Mouse (Mus musculus) G1E (cell line): ENCODE results near the gene Slc26a6.

Source experiments
- CTCF ChIP-seq: IDR thresholded peaks from 2 replicates; pipeline ENCODE4 v1.5.1; 2012; ENCODE audit warnings: low read depth, low read length, inconsistent platforms, mixed read lengths
- GATA1 ChIP-seq: IDR thresholded peaks from 2 replicates; pipeline ENCODE4 v1.6.1; 2012; ENCODE audit warnings: borderline replicate concordance, low read length, inconsistent platforms, mixed read lengths
- GATA2 ChIP-seq: IDR thresholded peaks from 2 replicates; pipeline ENCODE4 v1.6.1; 2012; ENCODE audit warnings: low read depth, low read length, inconsistent platforms, borderline replicate concordance
- POLR2AphosphoS5 ChIP-seq: IDR thresholded peaks from 2 replicates; pipeline ENCODE4 v1.6.1; 2012; ENCODE audit warnings: low read depth, low read length, inconsistent platforms; ENCODE audit not compliant: insufficient replicate concordance
- TAL1 ChIP-seq: conservative IDR thresholded peaks from 2 replicates; pipeline ENCODE4 v1.6.1; 2012; ENCODE audit warnings: low read depth, low read length, inconsistent platforms, mixed read lengths

DNA sequence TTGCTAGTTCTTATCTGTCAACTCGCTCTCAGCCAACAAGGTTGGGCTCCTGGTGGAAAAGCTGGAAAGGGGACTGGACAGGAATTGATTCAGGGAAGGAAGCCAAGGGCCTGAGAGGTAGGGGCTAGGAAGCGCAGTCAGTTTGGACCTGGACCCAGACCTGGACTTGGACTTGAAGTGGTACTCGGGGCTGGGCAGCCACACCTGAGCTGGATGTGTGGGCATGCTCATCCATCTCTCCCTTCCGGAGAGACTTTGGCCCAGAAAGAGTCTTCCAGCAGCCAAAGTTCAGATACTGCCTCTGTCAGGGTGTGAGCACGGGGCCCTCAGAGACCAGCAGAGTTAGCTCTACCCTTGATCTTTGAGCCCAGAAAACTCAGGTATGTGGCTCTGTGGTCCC lies 2.3 kb downstream of the Slc26a6 start:
- TF ChIP-seq CTCF: no peak
- TF ChIP-seq GATA2: no peak
- TF ChIP-seq GATA1: no peak
- TF ChIP-seq TAL1: no peak
- TF ChIP-seq POLR2AphosphoS5: no peak
